Mouse (Mus musculus) kidney, adult 8-10 months (tissue): ENCODE data around the gene Pold1.

Experiments
- DNase-seq, 2 experiments: peaks; one replicate each; pipeline ENCODE4 v3.0.0; 2022

Pold1 gene

DNA sequence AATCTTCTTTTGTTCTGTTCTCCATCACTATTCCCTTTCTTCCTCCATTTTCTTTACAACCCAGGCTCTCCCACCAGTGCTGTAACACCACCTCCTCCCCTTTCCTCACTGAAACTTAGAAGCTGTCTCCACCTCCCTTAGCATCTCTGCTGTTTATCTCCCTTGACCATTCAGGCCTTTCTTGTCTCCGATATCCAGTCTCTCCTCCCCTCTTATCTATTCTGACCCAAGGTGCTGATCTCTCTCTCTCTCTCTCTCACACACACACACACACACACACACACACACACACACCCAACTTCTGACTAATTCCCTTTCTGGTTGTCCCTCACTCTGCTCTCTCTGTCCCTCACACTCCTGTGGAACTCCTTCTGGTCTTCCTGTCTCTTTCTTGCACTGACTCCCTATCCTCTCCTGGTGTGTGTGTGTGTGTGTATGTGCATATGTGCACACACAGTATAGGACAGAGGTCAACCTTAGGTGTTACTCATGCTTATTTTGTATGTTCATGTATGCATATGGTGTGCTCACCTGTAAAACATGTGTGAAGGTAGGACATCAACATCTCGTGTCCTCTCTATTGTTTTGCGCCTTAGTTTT is 65.7 kb downstream of the Pold1 start:
- no peak for DNase-seq
